Mouse (Mus musculus): ENCODE results near the gene Gm48552.

Gene Gm48552

DNA sequence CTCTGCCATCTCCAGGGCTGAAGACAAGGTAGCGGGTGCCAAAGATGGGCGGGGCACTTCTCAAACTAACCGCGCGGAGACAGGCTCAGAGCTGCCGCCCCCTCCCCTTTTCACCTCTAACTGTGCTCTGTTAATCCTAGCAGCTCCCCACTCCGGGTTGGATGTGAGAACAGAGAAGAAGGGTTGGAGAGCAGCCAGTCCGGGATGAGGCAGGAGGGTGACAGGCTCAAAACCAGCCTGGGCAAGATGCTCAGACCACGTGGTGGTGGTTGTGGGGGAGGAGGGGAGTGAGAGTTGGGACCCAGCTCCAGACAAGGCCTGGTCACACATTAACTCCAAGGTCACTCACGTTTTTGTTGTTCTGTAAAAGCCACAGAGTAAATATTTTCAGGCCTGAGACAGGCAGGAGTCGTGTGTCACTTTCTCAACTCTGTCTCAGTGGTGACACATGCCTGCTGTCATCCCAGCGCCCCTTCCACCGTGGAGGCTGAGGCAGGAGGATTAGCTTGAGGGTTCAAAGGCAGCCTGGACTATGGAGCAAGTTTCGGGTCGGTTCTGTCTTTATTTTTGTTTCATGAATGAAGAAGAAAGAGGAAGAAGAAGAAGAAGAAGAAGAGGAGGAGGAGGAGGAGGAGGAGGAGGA is 42.8 kb downstream of the Gm48552 start:
- DNase-seq (ENCODE audit: low spot score in 2 of 2): peak; percentile 35 to 57

DNA sequence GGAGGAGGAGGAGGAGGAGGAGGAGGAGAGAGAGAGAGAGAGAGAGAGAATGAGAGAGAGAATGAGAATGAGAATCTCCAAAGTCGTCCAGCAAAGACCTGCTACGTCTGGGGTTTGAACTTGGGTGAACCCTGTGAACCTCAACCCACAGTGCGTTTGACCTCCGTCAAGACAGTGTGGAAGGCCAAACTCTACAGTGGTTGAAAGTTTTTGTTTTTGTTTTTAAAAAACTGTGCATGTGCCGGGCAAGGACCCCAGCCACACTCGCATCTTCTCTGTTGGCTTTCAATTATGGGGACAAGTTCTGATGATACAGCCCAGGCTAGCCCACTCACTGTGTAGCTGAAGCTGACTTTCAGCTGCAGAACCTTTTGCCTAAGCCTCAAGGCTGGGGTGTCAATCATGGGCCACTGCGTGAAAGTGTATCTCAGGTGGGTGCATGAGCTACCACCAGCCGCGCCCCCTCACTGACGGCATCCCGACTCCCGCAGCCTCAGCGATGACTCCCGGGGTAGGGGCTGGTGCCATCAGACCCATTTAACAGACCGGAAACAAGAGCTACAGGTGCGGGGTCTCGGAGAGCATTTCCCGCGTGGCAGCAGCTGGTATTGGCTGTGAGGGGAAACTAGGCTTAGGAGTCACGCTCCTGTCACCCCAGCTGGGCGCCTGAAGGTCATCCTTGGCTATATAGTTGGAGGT is 43.5 kb downstream of the Gm48552 start:
- peak in 1 of 2 experiments; percentile 18 for DNase-seq (ENCODE audit: low spot score in 2 of 2)

DNA sequence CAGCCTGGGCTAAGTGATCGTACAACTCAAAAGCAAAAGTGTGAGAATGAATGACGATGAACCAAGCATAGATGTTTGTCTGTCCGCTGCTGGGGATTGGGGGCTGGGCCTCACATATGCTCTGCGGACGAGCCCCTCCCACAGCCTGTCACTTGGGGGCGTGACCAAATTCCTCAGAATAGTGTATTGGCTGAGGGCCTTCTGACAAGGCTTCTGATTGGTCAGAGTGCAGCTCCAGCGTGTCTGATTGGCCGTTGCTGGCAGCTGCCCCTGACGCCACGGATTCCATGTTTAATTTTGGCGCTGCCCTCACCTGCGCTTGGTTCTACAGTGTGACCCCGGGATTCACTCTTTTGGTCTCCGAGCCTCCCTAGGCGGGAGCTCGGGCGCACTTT is 44.1 kb downstream of the Gm48552 start:
- DNase-seq (ENCODE audit: low spot score in 2 of 2): peak; percentile 90 to 93

DNA sequence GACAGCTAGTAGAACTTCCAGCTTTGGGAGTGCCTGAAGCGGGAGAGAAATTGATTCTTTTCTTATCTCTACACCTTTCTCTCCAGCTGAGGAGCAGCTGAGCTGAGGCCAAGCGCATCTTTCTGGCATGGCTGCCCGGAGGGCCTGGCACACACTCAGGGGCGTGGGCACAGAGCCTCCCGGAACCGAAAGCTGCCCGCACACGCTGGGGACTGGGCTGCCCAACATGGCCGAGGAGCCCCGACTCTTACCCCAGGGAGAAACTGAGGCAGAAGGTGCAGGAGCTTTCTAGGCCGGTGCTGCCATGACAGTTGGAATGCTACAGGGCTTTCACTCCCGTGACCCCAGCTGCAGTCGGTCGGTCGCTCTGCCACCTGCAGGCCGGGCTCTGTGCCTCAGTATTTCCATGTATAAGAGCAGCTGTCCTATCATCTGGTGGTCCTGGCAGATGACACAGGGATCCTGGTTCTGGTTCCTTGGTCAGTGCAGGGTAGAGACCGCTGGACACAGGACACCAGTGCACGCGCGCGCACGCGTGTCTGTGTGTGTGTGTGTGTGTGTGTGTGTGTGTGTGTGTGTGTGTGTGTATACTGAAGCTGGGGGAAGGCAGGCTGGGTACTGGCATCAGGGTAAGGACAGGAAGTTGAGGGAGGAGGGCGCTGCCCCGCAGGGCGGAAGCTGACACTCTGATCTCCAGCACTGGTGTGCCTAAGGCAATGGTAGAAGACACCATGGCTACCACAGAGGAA is 44.9 kb downstream of the Gm48552 start:
- peak; percentile 12 to 41 for DNase-seq (ENCODE audit: low spot score in 2 of 2)

DNA sequence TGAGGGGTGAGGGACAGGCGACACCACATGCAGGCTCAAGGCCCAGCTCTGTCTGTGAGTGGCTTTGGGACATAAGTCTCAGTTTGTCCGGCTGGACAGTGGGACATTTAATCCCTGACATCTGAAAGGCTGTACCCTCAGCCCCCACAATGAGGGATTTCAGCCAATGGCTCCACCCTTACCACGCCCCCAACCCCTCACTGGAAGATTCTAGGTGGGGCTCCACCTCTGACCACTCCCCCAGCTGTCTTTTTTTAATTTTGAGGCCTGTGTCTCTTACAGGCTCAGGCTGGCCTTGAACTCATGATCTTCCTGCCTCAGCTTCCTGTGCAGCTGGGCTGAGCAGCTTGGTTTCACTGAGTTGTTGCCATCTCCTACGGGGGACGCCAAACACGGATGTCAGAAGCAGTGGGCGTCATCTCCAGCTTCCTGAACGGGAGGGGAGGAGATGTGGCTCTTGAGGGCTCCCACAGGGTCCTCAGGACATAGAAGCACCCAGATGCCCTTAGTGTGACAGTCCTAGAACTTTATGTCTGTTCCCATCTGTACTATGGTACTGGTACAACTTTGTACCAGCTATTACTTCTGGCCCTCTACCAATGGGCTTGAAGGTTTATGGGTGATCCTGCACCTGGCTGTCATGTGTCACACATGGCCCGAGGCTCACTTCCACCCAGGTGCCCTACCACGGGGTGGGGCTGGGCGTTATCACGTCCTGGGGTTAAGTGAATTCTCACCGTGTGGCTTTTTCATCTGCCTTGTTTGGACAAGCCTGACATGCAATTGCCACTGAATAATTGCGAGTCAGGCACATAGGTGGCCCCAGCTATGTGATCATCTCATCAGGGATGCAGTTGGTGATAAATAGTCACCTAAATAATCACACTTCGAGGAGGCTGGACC is 45.8 kb downstream of the Gm48552 start:
- DNase-seq (ENCODE audit: low spot score in 2 of 2): peak; percentile 10 to 16

DNA sequence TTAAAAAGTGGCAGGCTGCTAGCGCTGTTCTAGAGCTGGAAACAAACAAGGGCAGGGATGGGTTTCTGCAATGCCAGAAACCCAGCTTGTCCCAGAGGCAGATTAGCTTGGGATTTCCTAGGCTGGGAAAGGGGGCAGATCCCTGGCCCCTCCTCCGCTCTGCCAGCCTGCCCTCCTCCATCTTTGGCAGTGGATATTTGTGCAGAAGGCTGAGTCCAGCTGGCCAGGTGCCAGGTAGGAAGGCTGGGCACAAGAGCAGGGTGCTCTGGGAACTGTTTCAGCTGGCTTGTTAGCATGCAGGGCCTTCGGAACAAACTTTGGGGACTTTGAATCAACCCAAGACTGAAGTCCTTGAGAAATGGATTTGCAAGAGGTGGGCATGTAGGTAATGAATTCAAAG is 46.6 kb downstream of the Gm48552 start:
- DNase-seq (ENCODE audit: low spot score in 2 of 2): peak; percentile 57 to 75

All from frontal cortex, postnatal 14 days (tissue).